Mouse (Mus musculus) spleen, adult 18-20 months (tissue): ENCODE results near the gene 4921504E06Rik.

Experiments
- DNase-seq, 2 experiments: peaks; one replicate each; pipeline ENCODE4 v3.0.0; 2022; ENCODE audit warnings: mixed read lengths in 2 of 2

Gene 4921504E06Rik

DNA sequence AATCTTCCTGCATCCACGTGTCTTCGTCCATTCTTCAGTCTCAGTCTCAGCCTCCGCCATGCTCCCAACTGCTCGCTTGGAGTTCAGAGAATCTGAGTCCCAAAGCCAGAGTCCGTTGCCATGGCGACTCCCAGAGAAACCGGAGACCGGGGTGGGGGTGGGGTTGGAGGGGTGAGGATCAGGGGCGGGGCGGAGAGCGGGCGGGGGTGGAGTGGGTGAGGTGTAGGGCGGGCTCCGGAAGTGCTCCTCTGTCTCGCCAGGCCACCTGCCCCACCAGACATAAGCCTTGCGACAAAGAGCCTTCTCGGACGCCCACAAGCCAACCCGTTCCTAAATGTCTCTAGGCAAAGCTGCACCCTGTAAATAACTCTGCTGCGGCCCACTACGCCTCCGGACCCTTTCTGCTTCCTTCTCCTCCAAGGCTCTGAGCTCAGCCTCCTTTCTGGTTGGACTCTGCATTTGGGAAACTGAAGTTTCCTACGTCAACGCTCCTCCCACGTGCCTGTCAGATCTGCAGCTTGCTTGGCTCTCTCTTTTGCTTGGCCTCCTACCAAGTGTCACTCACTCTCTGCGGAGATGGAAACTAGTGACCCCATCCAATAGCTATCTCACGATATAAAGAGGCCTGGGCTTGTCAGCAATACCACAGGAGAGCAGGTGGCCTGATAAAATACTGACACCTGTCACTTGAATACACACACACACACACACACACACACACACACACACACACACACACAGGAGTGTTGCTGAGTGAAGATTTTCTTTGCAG lies at the start of gene 4921504E06Rik:
Gene 4921504E06Rik, minus strand, starts transcription at position 94 of the 772 bp plus-strand sequence.
- DNase-seq: peak; percentile 30 to 47

- no peak for DNase-seq
Measured at GRCm38 (mm10) chr2:19601386-19601925, 47.7 kb upstream of the 4921504E06Rik start.

GRCm38 (mm10) chr2:19600860-19601259 lies 47.1 kb upstream of the 4921504E06Rik start:
- DNase-seq: no peak

GRCm38 (mm10) chr2:19599801-19600200 lies 46.1 kb upstream of the 4921504E06Rik start:
- no peak for DNase-seq

GRCm38 (mm10) chr2:19596988-19597387 lies 43.3 kb upstream of the 4921504E06Rik start:
- DNase-seq: no peak

DNA sequence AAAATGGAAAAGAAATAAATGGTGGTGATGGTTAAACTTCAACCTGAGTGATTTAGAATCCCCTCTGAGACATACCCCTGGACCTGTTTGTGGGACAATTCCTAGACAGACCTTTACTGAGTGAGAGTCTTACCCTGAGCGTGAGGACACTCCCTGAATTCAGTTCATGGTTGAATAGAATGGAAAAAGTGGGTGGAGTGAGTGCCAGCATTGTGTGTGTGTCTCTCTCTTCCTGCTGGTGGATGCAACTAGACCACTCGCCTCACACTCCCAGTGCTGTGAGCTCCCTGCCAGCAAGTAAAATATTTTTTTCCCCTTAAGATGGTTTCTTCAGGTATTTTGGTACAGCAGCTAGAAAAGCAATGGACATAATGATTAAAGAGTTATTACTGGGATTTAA lies 42.7 kb upstream of the 4921504E06Rik start:
- DNase-seq: no peak

GRCm38 (mm10) chr2:19594856-19595255 lies 41.1 kb upstream of the 4921504E06Rik start:
- DNase-seq: no peak

- no peak for DNase-seq
Measured at GRCm38 (mm10) chr2:19579846-19580245, 26.1 kb upstream of the 4921504E06Rik start.

- no peak for DNase-seq
Measured at GRCm38 (mm10) chr2:19579180-19579579, 25.5 kb upstream of the 4921504E06Rik start.

GRCm38 (mm10) chr2:19562114-19562829 lies 8.6 kb upstream of the 4921504E06Rik start:
- DNase-seq: no peak

DNA sequence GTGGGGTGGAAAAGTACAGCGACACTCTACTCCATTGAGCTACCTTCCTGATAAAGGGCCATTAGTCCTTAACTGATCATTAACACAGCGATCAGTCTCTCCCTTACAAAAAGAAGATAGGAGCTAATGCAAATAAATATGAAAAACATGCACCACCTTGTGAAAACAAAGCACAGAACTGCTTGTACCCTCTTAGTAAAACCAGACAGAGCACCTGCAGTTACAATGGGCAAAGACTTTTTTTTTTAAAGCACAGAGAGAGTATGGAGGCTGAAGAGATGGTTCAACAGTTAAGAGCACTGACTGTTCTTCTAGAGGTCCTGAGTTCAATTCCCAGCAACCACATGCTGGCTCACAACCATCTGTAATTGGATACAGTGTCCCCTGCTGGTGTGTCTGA lies 6.9 kb upstream of the 4921504E06Rik start:
- no peak for DNase-seq

DNA sequence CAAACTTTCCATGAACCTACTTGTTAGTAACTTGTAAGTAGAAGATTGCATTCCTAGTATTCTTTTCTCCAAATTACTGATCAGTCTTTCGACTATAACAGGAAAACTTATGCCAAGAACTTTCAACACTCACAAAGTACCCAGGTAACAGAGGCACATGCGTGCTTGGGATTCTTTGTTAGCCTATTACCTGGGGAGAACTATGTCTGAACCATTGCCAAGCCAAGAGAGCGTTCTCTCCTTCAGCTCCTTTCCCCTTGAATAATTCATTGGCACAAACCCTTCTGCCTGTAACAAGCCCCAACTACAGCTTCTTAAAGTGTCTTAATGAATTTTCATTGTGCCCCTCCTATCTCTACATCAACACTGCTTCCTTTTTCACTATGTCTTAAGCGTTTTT lies 6.4 kb upstream of the 4921504E06Rik start:
- no peak for DNase-seq

DNA sequence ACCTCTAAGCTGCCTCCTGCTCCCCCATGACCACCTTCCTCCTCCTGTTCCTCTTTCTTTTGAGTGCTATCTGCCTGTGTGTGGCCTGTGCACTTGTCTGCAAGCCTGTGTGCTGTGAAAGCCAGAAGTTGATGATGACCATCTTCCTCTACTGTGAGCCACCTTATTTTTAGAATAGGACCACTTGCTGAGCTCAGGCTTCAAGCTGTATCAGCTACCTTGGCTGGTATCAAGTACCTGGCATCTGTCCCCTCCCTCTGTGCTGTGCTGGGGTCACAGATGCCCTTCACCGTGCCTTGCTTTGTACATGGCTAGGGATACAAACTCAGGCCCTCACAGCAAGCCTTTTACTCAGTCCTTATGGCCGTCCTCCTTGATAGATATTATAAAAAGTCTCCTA lies 2.3 kb downstream of the 4921504E06Rik start:
- DNase-seq: no peak

DNA sequence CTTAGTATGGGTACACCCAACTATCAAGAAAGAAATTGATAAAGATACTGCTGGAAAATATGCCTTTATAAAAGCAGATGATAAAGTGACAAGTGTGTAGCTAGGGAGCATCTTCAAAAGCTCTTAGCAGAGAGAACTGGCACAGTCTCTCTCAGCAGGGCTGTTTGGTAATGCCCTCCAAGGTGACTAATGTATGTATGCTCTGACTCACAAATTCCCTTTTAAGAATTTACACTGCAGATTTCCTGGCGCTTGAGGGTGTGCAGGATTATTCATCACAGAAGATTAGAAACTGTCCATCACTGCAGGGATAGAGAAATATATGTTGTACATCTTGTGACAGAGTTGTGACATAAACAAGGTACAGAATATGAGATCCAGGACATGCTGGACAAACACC lies 12.8 kb downstream of the 4921504E06Rik start:
- DNase-seq: no peak

DNA sequence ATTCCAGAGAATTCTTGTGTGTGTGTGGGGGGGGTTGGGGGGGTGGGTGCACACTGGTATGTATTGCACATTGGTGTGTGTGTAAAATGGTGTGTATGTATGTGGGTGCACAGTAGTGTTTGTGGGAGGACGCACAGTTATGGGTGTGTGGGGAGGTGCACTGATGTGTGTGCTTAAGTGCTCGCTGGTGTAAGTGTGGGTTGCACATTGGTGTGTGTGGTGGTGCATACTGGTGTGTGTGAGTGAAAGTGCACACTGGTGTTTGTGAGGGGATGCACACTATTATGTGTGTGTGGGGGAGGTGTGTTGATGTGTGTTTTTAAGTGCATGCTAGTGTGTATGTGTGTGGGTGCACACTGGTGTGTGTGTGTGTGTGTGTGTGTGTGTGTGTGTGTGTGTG lies 24.3 kb downstream of the 4921504E06Rik start:
- DNase-seq: no peak

DNA sequence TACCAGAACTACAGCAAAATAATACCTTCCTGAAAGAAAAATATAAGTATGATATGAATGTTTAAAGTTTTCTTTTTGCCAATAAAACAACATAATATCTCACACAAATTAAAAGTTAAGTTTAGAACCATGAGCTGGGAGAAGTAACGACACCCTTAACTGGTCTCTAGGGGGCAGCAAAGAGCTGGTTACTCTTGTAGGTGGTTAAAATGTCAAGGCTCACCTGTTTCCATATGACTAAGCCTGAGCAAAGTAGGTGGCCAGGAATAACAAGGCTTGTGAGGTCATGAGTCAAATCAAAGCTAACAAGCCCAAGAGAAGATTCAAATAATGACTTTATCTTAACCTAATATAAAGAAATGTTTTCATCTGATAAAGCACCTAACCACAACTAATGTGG lies 24.9 kb downstream of the 4921504E06Rik start:
- peak in 1 of 2 experiments; percentile 59 for DNase-seq

DNA sequence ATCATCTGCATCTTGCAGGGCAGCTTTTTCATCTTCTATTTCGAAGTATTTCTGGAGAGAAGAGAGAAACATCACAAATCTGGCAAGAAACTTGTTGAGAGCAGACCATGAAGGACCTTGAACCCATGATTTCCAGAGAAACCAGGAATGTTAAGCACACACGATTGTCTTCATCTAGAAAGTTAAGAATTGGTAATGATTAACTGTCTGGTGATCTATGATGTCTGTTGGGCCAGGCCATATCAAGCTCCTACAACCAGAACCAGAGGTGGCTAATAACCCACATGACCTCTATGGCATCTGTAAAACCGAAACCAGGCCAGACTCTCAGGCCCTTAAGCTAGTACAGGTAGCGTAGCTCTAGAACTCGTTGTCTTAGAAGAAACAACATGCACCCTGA lies 29.6 kb downstream of the 4921504E06Rik start:
- no peak for DNase-seq

DNA sequence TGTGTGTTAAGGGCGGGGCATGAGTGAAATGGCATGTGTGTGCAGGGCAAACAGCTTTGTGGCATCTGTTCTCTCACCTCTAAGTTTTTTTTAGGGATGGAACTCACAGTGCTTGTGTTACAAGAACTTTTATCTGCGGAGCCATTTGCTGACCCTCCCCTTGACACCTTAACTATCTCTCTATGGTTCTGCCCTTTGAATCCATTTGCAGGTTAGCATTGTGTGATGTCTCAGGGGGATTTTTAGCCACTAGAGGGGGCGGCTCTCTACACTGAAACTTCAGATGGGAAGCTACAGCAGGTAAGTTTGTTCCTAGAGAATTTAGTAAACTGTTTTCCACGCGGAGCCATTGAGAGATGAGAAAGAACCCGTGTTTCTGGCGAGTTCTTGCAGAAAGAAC lies 32.1 kb downstream of the 4921504E06Rik start:
- DNase-seq: peak in 1 of 2 experiments; percentile 51

- no peak for DNase-seq
Measured at GRCm38 (mm10) chr2:19520617-19521016, 33.1 kb downstream of the 4921504E06Rik start.

DNA sequence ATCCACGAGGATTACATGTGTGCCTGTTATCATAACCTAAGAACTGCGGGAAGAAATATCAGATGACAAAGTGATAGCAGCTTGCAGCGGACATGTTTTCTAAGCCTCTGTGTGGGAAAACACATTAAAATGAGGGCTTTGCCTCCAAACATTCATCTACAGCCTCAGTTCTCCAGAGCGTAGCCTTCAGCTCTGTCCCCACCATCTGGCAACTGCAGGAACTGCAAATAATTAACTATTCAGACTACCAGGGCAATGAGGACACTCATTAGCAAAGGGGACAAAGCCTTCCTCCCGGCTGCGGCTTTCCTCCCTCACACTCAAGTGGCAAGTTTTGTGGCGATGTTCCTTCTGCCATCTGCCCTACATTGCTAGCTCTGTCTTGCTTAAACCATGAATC lies 33.9 kb downstream of the 4921504E06Rik start:
- DNase-seq: peak in 1 of 2 experiments; percentile 60

DNA sequence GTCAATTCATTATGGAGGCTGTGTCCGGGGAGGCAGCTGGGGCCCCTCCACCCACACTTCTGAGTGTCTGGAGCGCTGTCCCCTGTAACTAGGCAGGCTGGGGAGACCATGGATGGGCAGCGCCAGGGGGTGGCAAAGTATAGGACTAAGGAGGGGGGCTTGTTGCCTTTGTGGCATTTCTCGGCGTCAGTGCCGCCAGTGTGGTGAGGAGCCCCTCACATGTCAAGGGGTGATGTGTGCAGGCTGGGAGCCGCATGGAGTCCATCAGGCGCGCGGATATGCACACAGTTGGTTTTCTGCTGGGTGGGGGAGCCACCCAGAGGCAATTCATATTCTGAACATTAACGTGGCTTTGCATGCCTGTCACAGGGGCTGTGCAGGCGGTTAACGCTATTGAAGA lies 35.8 kb downstream of the 4921504E06Rik start:
- DNase-seq: no peak

GRCm38 (mm10) chr2:19512381-19512780 lies 41.3 kb downstream of the 4921504E06Rik start:
- DNase-seq: no peak

- DNase-seq: no peak
Measured at GRCm38 (mm10) chr2:19511032-19511431, 42.7 kb downstream of the 4921504E06Rik start.

DNA sequence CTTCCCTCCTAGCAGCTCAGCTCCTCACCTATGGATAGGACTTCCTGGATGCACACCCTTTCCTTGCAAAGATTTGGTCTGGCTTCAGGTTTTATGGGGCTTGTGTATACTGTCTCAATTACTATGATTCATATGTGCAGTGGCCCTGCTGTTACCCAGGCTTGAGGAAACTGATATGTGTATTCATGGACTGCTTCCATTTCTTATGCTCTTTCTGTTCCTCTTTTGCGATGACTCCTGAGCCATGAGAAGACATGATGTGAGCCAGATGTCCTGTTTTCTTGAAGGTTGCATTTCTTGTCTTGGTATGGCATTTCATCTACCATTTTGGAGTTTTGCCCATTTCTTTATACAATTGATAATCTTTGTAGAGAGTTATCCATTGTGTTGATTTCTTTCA lies 48.0 kb downstream of the 4921504E06Rik start:
- DNase-seq: no peak
